Mouse (Mus musculus) ovary, postnatal 10 days (tissue): ENCODE data around the gene Thbd.

Experiments
- DNase-seq: peaks from one replicate; pipeline ENCODE4 v3.0.0; 2022; ENCODE audit warnings: low spot score

The Thbd gene

DNA sequence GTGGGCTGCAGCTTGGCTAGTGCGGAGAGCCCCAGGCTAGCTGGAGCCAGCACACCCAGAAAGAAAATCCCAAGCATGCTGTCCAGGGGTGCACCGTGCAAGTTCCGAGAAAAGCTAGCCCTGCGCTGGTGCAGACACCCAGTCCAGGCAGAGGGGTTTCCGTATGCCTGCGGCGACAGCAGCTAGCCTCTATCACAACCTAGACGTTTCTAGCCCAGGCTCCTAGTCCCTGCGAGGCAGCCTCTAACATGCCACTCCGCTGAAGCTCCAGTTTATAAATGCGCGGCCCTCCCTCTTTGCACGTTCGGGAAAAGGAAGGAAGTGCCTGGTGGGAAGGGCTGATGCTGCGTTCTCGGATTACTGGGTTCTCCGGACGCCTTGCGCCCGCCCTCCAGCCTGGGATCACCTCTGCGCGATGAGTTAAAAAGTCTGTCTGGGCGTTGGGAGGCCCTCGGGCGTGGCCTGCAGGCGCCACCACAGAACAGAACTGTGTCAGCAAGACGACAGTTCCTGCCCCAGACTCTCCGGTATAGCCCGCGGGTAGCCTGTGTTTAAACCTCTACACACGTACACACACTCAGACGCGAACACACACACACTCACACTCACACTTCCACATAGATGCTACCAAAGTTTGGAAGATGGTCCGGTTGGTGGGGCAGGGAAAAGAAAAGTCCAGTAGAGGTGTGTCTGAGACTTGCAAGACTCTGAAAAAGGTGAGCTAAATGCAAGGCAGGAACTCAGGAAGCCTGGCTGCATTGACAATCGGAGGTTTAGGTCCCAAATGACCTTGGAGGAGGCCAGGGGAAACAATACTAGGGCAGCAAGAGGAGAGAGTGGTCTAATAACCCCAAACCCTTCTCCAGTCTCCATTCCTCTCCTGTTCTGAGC lies at the start of gene Thbd:
Gene Thbd, minus strand, starts transcription at position 319 of the 891 bp plus-strand sequence.
- DNase-seq = peak; percentile 33

DNA sequence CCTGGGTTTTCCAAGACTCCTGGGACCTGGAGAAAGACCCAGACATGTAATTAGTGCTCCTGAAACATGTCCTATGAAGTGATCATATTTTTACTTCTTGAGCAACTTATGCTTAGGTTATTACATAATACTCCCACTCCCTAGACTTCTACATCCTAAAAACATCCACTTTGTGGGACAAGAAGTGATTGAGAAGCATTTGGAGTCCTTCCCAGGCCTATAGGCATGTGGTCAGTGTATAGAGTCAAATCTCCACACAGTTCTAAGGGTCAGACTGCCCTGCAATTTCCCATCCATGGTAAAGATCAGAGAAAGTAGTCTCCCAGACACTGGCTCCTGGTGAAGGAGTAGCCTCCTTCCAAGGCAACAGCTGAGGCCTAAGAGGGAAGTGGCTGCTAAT lies 47.4 kb upstream of the Thbd start:
- no peak for DNase-seq

DNA sequence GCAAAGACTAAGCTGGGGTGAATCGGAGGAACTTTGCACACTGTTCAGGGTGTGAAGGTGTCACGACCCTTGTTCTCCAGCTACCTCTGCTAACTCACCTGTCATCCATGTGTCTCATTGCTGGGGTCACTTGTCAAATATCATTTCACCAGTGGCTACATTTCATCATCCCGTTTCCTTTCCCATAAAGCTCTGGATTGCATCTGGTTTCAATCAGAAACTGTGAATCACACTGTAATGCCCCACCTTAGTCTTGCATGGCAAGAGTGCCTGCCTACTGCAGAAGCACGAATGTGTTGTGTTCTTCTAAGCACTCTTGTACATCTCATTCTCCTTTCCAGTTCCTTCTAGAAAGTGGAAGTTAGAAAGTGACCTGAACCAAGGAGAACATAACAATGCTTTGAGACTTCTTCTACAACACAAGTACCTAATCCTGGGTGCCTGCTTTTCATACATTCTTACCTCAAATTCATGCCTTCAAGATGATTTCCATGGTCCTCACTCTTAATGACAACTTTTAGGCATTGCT lies 46.1 kb upstream of the Thbd start:
- no peak for DNase-seq

DNA sequence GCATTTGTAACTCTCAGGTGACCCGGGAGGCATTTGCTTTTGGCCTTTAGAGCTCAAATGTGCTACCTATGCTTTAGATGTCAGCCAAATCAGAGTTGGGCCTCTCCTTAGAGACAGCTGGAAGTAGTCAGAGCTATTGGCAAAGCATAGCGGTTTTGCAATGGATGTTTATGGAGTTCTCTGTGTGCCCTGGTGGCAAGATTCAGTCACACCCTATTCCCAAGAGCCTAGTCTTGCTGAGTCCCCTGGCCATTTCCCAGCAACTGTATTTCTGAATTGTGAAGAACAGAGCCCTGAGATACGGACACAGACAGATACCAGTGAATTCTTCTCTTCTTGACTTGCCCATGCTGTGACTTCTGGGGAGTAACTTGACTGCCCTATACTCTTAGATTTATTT lies 45.1 kb upstream of the Thbd start:
- DNase-seq = no peak

DNA sequence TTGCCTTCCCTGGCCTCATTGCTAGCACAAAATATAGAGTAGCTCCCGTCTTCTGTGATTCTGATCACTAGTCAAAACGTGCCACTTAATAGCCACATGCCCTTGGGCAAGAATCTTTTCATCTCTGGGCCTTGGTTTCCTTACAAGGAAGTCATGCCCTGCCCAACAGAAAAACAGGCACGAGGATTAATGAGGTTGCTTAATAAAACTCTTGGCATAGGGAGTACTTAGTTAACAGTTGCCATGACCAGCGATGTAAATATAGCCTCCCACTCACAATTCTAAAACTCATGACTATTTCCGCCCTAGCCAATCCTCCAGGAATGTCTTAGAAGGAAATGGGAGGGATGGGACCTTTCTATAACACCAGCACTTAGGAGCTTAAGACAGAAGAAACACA lies 43.5 kb upstream of the Thbd start:
- DNase-seq = no peak

DNA sequence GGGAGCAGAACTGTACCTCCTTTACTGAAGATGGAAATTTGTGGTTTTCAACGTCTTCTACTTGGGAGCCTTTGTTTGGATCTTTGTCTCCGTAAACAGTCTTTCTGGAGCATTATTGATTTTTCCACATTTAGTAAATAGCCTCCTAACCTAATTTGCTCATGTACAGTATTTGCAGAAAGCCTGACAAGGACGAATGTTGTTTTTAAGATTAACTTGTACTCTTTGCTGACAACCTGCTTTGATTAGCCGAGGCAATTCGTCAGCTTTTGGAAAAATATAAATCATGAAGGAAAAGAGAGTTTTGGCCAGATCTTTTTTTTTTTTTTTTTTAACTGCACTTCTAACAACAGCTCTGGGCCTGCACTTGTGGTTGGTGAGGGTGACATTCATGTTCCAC lies 42.6 kb upstream of the Thbd start:
- no peak for DNase-seq

DNA sequence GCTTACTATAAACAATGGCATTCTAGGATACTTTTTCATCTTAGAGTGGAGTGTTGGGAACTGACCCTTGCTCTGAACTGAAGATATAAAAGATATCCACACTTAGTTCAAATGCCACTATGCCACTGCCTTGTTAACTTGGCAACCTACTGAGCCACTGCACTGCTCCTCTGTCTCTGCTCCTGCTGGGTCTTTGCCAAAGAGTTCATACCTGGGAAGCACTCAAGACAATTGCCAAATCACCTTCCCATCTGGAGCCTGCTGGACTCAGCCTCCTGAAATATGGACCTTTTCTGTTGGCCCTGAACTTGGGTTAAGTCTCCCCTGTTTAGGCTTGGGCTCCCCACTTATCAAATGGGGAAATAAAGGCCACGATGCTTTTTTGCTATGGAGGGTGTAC lies 41.7 kb upstream of the Thbd start:
- no peak for DNase-seq

DNA sequence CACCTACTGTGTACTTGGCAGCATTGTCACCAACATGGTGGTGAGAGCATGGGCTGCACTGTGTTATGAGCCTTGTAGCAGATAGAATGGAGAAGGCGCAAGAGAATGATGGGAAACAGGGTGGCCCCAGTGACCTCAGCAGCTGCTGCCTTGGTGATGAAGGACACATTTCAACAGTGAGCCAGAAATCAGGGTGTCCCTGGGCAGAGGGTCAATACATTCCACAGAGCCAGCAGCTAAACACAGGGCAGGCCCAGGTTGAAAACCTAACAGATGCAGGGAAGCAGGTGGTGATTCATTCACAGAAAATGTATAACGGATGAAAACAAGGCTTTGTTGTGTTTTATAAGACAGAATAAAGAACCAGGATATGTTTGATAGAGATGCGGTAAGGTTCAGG lies 38.5 kb upstream of the Thbd start:
- no peak for DNase-seq

DNA sequence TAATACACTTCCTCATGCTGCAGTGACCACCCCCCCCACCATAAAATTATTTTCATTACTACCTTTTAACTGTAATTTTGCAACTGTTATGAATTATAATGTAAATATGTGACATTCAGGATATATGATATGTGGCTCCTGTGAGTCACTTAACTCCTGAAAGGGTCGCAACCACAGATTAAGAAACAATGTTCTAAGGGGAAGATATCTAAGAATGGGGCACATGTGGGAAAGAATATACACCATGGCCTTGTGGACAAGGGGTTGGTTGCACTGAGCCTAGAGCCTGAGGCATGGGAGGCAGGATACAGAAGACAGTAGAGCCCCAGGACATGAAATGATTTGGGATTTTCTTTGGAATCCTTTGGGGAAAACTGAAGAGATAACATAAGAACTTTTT lies 37.6 kb upstream of the Thbd start:
- DNase-seq = no peak

DNA sequence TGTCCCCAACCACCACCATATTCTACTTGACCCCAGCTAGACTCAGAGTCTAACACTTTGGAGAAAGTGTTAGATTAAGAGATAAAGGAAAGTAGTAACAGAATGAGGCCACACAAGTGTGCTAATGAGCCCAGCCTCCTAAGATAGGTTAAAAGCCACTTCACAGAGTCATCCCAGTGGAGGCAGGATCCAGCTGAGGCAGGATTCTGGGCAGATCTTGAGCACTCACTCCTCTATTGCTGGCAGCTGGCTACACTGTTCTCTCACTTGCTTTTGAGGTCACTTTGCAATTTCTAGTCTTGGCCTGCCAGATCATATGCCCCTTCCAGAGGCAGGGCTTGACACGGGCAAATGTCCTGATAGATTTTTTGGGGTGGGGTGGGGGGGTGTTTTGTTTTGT lies 36.5 kb upstream of the Thbd start:
- no peak for DNase-seq

DNA sequence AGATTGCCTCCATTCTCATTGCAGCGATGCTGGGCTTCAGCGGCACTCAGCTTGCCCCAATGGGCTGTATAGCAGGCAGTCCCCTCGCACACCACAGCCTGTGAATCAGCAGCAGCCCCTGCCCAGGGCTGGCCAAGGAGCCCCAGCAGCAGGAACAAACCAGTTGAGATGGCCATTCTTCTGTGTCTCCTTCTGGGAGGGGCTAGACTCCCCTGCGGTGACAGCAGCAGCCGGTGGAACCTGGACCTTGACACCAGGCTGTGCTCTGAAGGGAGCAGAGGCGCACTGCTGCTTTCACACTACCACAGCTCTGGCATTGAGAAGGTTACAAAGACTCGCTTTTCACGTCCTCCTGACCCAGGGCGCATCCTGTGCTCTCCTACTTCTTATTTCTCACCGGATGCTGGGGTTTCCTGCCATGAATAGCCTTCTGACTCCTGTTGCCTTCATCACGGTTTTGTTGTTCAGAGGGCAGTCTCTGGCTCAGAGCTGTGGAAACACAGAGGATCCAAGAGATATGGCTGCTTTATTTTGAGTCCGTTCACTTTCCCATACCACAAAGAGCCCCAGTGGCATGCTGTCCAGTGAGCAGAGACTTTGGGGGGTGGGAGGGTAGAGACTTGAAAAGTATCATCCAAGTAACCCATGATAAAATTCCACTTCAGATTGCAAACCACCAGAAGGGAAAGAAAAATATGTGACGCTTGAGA lies 35.4 kb upstream of the Thbd start, which contains the start of gene Cd93:
Gene Cd93, minus strand, starts transcription at position 315 of the 710 bp plus-strand sequence.
- no peak for DNase-seq

DNA sequence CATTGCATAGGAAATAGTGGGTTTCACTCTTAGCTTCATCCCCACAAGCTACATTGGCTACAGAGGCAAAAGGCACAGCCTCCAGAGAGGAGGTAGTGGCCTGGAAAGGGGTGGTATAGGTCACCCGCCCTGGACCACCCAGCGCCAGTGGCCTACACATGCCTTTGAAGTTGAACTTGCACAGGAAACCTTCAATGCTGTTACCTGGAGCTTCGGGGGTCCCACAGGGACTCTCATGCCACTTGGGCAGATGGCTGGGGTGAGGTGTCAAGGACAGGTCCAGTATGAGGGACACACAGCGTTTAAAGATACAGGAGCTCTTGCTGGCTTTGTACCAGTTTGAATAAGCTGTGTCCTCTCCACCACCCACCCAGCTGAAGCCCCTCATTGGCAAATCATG lies 34.7 kb upstream of the Thbd start:
- no peak for DNase-seq

DNA sequence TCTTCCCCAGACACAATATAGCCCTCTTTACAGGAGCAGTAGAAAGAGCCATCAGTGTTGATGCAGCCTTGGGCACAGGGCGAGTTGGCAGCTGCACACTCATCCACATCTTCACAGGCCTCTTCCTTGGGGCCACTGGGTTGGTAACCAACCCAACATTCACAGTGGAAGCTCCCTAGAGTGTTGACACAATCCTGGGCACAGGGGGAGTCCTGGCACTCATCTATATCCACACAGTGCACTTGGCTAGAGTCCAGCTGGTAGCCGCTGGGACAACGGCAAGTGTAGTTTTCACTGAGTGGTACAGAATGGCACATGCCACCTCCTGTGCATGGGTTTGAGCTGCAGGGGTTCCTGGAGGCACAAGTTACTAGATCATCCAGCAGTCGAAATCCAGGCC lies 34.2 kb upstream of the Thbd start:
- no peak for DNase-seq

DNA sequence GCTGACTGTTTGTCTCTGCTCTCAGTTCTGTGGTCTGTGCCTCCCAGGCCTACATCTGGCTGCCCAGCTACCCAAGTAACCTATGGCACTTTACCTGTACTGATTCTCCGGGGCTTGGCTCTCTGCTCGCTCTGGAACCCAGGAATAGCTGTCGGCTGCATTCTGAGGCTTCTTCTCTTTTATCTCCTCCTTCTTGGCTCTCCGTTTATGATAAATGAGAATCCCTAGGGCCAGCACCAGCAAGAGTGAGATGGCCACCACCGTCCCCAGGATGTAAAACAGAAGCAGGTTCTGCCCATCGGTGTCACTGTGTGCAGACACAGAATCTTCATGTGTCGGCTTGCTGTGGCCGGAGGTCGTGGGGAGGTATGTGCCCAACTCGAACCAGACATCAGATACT lies 33.4 kb upstream of the Thbd start:
- no peak for DNase-seq

DNA sequence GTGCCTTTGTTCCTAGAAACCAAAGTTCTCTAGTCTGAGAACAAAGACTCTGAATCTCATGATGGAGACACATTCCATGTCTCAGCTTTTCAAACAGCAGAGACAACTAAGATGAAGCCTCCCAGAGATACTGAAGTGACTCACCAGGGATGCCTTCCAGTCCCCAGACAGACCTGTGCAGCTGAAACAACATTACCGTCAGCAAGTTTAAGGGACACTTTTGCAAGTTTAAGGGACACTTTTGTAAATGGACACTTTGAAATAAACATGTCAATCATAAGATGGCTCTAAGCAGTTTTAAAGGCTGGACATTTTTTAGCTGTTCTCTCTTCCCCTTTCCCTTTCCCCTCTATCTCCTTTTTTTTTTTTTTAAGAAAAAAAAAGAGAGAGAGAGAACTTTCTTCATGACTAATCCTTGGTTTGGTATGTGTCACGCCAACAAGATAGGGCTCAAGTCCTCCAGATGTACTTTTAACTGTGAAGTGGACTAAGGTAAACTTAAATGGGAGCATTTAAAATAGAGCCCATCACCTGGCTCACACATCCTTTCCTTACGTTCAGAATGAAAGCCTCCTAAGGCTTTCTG lies 31.8 kb upstream of the Thbd start:
- no peak for DNase-seq

DNA sequence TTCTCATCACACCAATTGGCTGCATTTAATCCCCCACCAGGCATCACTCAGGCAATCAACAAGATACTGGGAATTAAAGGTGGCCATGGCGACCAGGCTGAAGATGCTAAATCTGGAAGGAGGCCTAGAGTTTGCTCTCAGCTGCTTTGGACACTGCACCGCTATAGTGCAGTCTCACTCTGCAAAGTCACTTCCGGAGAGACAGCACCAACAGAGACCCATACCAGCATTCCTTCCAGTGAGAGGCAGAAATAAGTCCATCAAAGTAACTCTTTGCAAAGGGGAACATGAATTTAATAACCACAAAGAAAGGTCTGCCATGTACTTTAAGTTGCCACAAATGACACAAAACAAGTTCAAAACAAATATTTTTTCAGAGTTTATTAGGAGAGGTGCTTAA lies 28.3 kb upstream of the Thbd start:
- no peak for DNase-seq

DNA sequence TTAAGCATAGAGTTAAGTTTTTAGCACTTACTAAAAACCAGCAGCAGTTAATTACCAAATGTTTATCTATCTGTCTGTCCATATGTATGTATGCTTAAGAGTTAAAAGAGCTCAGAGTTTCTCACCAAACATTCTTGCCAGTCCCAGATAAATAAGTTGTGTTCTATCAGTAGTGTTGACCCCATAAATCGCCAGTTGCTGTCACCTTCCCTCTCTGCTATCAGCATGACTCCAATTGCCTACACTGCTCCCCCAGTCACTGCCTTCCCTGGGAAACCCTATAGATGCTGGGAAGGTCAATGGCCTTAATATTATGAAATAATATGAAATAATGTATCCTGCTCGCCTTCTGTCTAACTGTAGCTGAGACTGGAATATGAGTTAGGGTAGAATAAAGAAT lies 24.4 kb upstream of the Thbd start:
- no peak for DNase-seq

DNA sequence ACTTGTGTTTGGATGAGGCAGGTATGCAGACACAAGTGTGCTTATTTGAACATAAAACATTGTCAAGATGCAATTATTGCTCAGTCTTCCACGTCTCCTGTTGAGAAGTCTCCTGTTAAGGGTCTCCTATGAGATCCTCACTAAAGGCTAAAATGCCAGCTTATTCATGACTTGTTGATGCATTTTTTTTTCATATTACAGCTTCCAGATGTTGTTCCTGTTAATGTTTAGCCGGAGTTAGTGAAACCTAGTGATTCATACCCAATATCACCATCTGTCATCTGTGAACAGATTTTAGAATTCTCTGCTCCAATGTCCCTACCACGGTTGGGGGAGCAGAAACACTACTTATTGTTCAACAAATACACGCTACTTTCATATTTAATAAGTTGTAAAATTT lies 23.0 kb upstream of the Thbd start:
- no peak for DNase-seq

DNA sequence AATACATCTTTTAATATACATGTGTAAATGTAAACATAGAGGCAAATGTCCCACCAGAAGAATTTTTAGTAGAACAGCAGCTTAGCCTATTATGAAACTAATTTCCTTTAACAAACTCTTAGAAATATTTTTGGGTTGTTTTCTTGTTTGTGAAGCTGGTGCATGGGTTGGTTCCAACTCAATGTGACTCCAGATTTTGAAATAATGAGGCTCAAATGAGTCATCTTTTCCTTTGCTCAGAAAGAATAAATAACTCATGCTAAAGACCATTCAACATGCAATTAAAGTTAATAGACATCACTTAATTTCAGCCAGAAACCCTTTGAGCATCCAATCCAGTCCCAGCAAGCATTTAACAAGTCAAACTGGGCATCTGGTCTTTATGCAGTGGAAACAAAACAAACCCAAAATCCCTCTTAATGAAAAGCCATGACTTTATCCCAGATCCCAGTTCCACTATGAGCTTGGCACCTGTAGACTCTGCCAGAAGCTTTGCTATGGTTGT lies 21.1 kb upstream of the Thbd start:
- no peak for DNase-seq

DNA sequence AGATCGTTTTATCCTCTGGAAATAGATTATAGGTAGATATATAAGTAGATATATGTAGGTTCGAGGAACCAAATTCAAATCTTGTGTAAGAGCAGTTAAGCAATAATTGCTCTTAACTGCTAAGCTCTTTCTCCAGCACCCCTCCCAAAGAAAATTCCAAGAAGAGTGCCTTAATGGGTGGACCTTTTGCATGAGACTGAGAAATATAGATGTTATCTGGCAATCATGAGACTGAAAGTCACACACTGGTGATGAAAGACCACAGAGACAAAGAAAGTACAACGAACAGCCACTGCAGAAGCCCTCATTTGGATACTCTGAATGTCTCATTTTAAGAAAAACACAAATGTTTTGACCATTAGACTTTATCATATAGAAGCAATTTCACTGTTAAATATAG lies 20.5 kb upstream of the Thbd start:
- no peak for DNase-seq

DNA sequence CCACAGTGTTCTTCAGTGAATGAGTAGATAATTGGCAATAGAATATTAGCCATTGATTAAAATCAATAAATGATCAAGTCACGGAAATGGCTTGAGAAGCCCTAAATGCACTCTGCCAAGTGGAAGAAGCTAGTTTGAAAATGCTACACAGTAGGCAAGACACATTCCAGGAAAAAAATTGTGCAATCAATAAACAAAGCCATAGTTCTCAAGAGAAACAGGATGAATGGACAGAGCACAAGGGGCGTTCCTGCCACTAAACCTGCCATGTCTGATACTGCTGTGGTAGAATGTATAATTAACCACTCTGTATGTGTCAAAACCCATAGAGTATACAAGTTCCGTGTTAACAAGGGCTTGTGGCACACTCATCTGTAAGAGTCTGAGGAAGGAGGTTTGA lies 19.6 kb upstream of the Thbd start:
- DNase-seq = no peak

DNA sequence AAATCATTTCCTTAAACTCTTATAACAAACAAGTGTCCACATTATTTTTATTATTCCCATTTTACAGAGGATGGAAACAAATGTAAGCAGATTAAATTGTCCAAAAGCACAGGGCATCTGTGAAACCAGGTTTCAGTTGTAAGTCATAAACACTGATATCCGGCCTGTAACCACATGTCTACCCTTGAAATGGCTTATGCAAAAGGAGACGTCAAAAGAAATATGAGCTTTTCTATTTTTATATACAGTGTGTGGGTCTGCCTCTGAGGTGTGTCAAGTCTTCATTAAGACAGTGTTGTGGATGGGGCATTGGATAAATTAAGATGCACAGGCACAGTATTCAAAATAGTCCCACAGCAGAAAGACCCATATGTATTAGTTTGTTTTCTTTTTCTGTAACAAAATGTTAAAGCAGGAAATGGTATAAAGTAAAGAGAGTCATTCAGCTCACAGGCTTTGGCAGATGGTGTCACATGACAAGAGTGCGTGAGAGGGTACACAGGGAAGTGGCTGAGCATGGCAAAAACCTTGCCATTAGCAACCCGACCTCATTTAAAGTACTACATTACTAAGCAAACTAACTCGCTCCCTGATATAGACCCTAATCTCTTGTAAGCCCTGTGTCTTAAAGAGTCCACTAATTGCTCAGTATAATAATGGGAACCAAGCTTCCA lies 17.9 kb upstream of the Thbd start:
- DNase-seq = no peak
